Mouse (Mus musculus): ENCODE measurements around the gene Arih2. TPM values are rescaled to one million over a fixed set of nuclear protein-coding genes. Genes with fewer than 3 reads are reported as not detected.

Gene Arih2
- total and polyA plus RNA-seq, 2 experiments, result 26.8 to 34.0 TPM

DNA sequence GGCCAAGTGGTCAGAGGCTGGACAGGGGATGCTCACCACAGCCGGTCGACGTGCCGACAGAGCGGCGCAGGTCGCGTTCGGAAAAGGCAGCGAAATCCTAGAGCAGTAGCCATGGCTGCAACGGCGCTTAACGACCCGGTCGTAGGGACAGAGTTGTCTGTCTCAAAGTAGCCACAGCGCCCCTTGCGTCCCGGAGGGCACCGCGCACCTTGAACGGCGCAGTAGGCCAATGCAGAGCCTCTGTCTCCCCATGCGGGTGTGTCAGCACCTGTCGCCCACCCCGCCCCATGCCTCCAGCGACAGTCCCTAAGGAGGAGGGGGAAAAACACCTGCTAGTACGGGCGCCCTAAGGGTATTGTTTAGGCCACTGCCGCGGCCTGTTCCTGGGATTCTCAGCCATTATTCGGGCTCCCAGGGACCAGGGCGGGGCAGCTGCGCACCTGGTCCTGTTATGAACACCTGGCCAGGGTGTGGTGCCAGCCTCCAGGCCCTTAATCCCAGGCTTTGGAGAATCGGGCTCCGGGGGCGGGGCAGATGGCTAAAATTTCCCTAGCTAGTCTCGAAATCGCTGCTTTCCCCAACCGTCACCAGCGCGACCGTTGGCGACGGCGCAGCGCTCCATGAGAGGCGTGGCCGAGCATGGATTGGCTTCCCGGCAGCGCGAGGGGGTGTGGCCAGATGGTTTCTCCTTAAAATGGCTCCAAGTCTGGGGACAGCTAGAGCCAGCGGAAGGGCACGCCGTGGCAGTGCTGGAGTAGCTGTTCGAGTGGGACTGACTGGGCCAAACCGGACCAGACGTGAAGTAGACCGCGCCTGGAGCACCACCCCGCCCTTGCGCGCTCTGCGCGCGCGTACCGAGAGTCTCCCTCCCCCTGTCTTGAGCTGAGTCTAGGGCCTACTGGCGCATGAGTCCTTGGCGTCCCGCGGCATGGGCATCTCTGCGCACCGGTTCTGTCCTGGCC lies 82.1 kb downstream of the Arih2 start, which contains the start of gene Ndufaf3:
TSS of gene Ndufaf3 (minus strand) at position 620 of the 962 bp plus-strand sequence.
- Histone ChIP-seq H3K4me3 (ENCODE audit: insufficient read depth, low read depth, low read length) (peak within 1 kb of the TSS; percentile 73), H3K27ac (replicated peaks; ENCODE audit: insufficient read depth, low read depth, low read length) (peak within 1 kb of the TSS; percentile 75), H3K36me3 (ENCODE audit: control insufficient read depth, insufficient read depth, low read length) (peaks cover 2% of the 10 kb centered on the region; the same call in 1 of the 2 replicates), H3K27me3 (ENCODE audit: control insufficient read depth, insufficient read depth, low read length) (no peaks in the 10 kb centered on the region), H3K9ac (ENCODE audit: low read depth, low read length) (peak within 1 kb of the TSS; percentile 82), H3K79me2 (ENCODE audit: control insufficient read depth, insufficient read depth, low read length) (no peaks in the 10 kb centered on the region), H3K4me1 (ENCODE audit: control insufficient read depth, insufficient read depth, low read length) (peaks cover 12% of the 10 kb centered on the region)
- peak; percentile 90 for DNase-seq (ENCODE audit: extremely low read depth, low read depth, low spot score)
- peak; percentile 93 for TF ChIP-seq CTCF (IDR thresholded peaks at IDR 0.05; ENCODE audit: low read depth, low read length)
- peak; percentile 100 for TF ChIP-seq POLR2A (IDR thresholded peaks at IDR 0.05; ENCODE audit: extremely low read depth, insufficient read depth, low read length)
- WGBS, result under 1% methylated on average over 72 of the region's 73 CpGs

DNA sequence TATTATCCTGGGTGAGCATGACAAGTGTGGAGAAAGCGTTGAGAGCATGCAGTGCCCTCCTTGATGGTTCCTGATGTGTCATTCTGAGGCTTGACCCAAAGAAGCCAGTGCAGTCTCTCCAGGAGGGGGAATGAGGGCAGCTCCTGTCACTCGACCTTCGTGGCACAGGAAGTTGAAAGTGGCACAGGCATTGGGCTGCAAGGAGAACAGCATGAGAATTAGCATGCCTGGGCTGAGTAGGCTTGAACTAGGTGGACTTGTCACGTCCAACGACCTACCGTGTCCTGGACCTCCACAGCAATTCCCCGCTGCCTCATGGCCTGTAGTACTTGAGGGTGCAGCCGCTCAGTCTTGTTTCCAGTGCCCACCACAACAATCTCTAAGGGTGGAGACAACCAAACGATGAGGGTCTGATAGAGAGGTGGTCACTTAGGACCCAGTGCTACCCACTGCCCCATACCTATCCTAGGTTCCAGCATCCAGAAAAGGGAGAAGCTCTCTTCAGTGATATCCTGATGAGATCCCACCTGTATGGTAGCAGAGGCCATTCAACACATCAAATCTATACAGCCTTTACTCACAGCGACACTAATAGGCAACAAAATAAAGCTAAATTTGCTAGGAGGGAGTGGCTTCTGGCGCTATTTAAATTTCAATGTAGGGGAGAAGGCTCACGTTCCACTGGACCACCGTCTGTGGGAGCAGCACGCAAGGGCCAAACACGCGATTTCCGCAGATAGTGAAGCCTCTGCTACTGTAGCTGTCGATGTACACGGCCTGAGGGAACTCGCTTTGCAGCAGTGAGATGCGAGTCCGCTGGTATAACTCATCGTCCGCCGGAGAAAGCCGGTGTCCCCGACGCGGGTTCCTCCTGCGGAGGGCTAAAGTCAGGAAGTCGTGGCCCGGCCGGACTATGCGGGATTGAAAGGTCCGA lies 83.0 kb downstream of the Arih2 start:
- Histone ChIP-seq H3K4me1 (ENCODE audit: control insufficient read depth, insufficient read depth, low read length) (peaks cover 12% of the 10 kb centered on the region), H3K27me3 (ENCODE audit: control insufficient read depth, insufficient read depth, low read length) (no peaks in the 10 kb centered on the region), H3K27ac (replicated peaks; ENCODE audit: insufficient read depth, low read depth, low read length) (peak overlapping the region; percentile 54), H3K79me2 (ENCODE audit: control insufficient read depth, insufficient read depth, low read length) (peaks cover 4% of the 10 kb centered on the region; the same call in 1 of the 2 replicates), H3K9ac (ENCODE audit: low read depth, low read length) (peak overlapping the region; percentile 82), H3K36me3 (ENCODE audit: control insufficient read depth, insufficient read depth, low read length) (peaks cover 4% of the 10 kb centered on the region; the same call in 1 of the 2 replicates), H3K4me3 (ENCODE audit: insufficient read depth, low read depth, low read length) (peak overlapping the region; percentile 73)
- 15% methylated on average over 35 of the region's 35 CpGs for WGBS
- TF ChIP-seq POLR2A (IDR thresholded peaks at IDR 0.05; ENCODE audit: extremely low read depth, insufficient read depth, low read length) (no peak), CTCF (IDR thresholded peaks at IDR 0.05; ENCODE audit: low read depth, low read length) (no peak)
- no peak for DNase-seq (ENCODE audit: extremely low read depth, low read depth, low spot score)

DNA sequence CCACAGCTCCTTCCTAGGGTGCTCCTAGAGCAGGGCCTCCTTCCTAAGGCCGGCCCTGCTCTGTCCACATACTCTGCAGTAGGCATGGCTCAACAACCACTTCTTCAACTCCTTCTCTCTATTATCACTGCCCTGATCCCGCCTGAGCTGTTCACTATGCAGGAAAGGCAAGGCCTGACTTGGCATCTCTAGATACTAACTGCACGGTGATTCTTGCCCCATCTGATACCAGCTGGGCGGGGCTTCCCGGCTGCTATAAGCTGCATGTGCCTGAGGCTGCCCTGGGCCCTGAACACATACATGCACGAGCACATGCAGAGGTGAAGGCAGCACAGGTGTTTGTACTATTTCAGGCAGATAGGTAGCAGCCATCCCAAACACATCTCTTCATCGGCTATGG lies 85.1 kb downstream of the Arih2 start:
- WGBS, result 82% methylated on average over 7 of the region's 7 CpGs
- Histone ChIP-seq H3K79me2 (ENCODE audit: control insufficient read depth, insufficient read depth, low read length) (peaks cover 8% of the 10 kb centered on the region; the same call in 1 of the 2 replicates), H3K9ac (ENCODE audit: low read depth, low read length) (no peak overlapping the region), H3K27ac (replicated peaks; ENCODE audit: insufficient read depth, low read depth, low read length) (no peak overlapping the region), H3K4me3 (ENCODE audit: insufficient read depth, low read depth, low read length) (no peak overlapping the region), H3K27me3 (ENCODE audit: control insufficient read depth, insufficient read depth, low read length) (no peaks in the 10 kb centered on the region), H3K4me1 (ENCODE audit: control insufficient read depth, insufficient read depth, low read length) (peaks cover 10% of the 10 kb centered on the region), H3K36me3 (ENCODE audit: control insufficient read depth, insufficient read depth, low read length) (peaks cover 8% of the 10 kb centered on the region)
- no peak for DNase-seq (ENCODE audit: extremely low read depth, low read depth, low spot score)
- no peak for TF ChIP-seq POLR2A (IDR thresholded peaks at IDR 0.05; ENCODE audit: extremely low read depth, insufficient read depth, low read length)
- no peak for TF ChIP-seq CTCF (IDR thresholded peaks at IDR 0.05; ENCODE audit: low read depth, low read length)

DNA sequence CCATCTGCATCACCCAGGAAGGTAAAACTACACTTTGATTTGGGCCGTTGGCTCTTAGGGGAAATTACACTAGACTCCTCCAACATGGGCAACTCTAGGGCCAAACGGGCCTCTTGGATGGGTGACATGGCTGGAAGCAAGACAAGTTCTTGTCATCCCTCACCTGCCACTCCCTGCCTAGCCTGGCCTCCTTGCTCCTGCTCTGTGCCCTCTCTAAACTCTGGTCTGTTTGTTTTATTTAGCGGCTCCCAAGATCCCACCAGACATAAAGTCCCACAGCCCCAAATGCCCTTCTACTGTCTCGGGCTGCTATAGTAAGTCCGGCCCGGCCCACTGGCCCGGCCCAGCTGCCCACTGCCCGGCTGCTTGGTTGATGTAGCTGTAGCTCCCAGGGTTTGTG lies 85.5 kb downstream of the Arih2 start:
- no peak overlapping the region for H3K9ac ChIP-seq (ENCODE audit: low read depth, low read length)
- TF ChIP-seq CTCF (IDR thresholded peaks at IDR 0.05; ENCODE audit: low read depth, low read length) (no peak), POLR2A (IDR thresholded peaks at IDR 0.05; ENCODE audit: extremely low read depth, insufficient read depth, low read length) (no peak)
- H3K4me1 ChIP-seq (ENCODE audit: control insufficient read depth, insufficient read depth, low read length), result peaks cover 9% of the 10 kb centered on the region
- 92% methylated on average over 8 of the region's 8 CpGs for WGBS
- peaks cover 8% of the 10 kb centered on the region; the same call in 1 of the 2 replicates for H3K79me2 ChIP-seq (ENCODE audit: control insufficient read depth, insufficient read depth, low read length)
- DNase-seq (ENCODE audit: extremely low read depth, low read depth, low spot score), result no peak
- H3K27ac ChIP-seq (replicated peaks; ENCODE audit: insufficient read depth, low read depth, low read length), result no peak overlapping the region
- H3K36me3 ChIP-seq (ENCODE audit: control insufficient read depth, insufficient read depth, low read length), result peaks cover 13% of the 10 kb centered on the region
- no peaks in the 10 kb centered on the region for H3K27me3 ChIP-seq (ENCODE audit: control insufficient read depth, insufficient read depth, low read length)
- H3K4me3 ChIP-seq (ENCODE audit: insufficient read depth, low read depth, low read length), result no peak overlapping the region

DNA sequence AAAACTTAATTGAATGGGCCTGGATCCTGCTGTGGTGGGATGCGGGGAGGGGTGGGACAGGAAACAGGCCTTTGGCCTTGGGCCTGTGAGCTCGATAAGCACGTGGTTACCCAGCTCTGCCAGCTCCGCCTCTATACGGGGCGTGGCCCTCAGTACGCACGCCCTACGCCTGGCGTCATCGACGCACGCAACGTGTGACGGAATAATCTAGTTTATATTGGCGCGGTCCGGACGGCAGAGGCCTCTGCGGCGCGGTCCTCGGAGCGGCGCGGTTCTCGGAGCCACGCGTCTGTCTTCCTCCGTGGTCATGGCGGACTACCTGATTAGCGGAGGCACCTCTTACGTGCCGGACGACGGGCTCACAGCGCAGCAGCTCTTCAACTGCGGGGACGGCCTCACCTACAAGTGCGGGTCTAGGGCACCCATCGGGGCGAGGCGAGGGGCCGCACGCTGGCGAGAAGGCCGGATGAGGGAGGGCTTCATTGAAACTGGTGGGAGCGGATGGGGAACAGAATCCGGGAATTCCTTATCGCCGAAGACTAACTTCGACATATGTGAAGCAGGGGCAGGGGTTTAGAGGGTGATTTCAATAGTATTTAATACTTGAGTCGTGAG lies 88.9 kb downstream of the Arih2 start, which contains the start of gene Impdh2:
TSS of gene Impdh2 (plus strand) at position 60 of the 615 bp plus-strand sequence.
- peaks cover 8% of the 10 kb centered on the region; the same call in 1 of the 2 replicates for H3K79me2 ChIP-seq (ENCODE audit: control insufficient read depth, insufficient read depth, low read length)
- TF ChIP-seq POLR2A (IDR thresholded peaks at IDR 0.05; ENCODE audit: extremely low read depth, insufficient read depth, low read length) (peak; percentile 78), CTCF (IDR thresholded peaks at IDR 0.05; ENCODE audit: low read depth, low read length) (0 out of 2 replicates have a peak, but pooled peaks have one; percentile 0)
- peak within 1 kb of the TSS; percentile 74 for H3K4me3 ChIP-seq (ENCODE audit: insufficient read depth, low read depth, low read length)
- under 1% methylated on average over 53 of the region's 53 CpGs for WGBS
- no peaks in the 10 kb centered on the region for H3K4me1 ChIP-seq (ENCODE audit: control insufficient read depth, insufficient read depth, low read length)
- DNase-seq (ENCODE audit: extremely low read depth, low read depth, low spot score), result peak; percentile 89
- H3K27ac ChIP-seq (replicated peaks; ENCODE audit: insufficient read depth, low read depth, low read length), result peak within 1 kb of the TSS; percentile 30
- peaks cover 37% of the 10 kb centered on the region for H3K36me3 ChIP-seq (ENCODE audit: control insufficient read depth, insufficient read depth, low read length)
- H3K9ac ChIP-seq (ENCODE audit: low read depth, low read length), result peak within 1 kb of the TSS; percentile 89
- H3K27me3 ChIP-seq (ENCODE audit: control insufficient read depth, insufficient read depth, low read length), result no peaks in the 10 kb centered on the region
